Mouse (Mus musculus): ENCODE measurements around the gene Fgd3.

Gene Fgd3

DNA sequence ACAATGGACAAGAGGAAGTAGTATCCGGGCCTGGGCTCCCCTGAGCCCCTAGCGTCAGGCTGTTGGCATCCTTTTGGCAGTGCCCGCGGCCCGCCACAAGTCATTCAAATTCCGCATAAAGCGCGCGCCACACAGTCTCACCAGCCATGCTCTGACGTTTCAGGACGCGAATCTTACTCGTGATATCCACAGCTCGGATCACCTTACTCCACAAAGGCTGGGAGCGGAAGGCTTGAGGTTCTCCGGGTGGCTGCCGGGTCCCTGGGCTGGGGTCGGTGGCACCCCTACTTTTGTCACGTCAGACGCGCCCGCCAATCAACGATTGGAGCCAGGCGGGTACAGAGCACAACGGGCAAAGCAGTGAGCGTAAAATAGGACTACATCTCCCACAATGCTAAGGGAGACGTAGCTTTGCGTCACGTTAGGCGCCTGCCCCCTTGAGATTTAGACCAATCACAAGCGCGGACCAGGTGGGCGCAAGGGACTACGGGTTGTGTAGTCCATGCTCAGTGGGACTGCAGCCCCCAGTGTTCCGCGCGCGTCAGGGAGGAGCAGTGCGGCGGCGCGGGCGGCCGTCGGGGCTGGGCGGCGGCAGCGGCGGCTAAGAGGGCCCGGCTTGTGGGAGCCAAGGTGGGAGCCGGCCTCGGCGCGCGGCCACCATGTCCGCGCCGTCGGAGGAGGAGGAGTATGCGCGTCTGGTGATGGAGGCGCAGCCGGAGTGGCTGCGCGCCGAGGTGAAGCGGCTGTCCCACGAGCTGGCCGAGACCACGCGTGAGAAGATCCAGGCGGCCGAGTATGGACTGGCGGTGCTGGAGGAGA is 21.1 kb upstream of the Fgd3 start, which contains the start of gene Bicd2:
TSS of gene Bicd2 (plus strand) at position 574 of the 819 bp plus-strand sequence.
- DNase-seq (ENCODE audit: low read depth, low spot score) = peak; percentile 98

DNA sequence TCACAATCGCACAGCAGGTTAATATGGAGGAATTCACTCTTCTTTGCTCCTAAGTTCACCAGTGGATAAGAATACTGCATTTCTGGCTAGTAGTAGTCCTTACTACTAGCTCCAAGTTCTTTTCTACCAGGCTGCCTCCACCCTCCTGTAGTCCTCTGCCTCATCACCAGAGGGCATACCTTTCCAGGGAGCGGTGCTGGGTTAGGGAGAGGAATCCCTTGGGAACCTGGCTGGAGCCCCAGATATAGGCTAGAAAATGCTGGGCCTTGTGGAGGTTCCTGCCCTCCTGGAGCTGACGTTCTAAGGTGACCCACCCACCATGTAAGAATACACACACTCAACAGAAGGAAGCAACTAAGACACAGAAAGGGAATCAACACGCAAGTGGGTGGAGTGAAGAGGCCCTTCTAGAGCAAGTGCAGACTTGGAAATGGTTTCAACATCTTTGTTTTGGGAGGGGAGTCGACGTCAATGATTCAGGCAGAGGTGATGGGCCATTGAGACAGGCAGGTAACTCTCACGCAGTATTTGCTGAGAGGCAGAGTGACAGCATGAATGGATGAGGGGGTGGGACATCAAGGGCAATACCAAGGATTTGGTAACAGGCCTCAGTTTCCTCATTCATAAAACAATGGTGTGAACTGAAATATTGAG is 18.9 kb upstream of the Fgd3 start:
- no peak for DNase-seq (ENCODE audit: low read depth, low spot score)

DNA sequence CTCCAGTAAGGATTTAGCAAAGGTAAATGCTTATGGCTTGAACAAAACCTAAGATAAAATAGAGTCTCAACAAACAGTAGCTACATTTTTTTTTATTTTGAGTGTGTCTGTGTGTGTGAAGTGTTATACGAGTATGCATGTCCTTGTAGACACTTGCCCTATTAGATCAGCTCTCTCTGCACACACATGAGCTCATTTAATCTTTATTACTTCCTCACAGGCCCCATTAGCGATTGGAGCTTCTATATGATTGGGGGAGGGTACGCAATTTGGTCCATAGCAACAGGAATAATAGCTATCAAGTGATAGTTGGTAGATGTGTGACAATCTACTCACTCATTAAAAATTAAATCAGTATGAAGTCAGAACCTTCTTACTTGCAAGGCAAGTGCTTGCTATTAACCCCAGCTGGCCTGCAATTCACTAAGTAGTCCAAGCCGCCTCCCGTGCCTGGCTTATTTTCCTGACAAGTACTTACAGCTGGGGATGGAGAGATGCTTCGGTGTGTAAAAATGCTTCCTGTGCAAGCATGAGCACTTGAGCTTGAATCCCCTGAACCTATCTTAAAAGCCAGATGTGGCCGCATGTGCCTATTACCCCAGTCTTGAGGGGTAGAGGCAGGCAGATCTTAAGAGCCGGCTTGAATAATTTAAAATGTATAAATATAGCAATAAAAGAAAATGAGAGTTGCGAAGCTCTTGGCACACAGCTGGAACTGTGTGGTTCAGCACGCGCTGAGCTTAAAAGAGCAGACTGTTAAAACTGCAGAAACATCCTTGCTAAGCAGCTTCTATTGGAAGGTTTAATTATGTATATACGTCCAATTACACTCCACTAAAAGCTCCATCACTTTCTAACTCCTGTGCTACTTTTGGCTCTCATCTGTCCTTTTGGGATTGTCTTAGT is 15.2 kb upstream of the Fgd3 start:
- no peak for DNase-seq (ENCODE audit: low read depth, low spot score)

DNA sequence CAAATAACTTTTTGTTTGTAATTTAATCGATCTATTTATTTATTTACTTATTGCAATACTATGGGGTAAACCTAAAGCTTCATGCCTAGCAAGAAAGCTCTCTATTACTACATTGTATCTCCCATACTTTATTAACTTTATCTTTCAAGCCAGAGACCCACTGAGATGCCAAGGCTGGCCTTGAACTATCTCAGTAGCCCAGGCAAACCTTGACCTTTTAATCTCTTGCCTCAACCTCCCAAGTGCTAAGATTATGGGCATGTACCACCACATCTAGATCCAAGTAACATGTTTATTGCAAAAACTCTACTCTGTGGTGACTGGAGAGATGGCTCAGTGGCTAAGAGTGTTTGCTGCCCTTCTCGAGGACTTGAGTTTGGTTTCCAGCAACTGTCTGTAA is 13.1 kb upstream of the Fgd3 start:
- DNase-seq (ENCODE audit: low read depth, low spot score) = no peak

DNA sequence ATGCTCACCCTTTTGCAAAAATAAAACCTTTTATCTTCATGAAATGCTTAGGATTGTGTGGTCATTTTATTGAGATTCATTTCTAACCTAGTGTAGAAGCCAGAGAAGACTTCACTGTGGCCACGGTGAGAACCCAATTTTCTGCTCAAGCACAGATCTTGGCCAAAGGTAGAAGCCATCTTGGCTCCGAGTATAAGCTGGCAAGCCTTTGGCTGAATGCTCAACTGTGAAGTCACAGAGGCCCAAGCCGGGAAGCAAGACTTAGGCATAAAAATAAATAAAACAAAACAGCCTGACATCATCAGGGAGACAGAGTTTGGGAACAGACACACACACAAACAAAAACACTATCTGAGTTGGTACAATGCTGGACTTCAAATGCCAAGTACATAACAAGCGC is 8.0 kb upstream of the Fgd3 start:
- DNase-seq (ENCODE audit: low read depth, low spot score) = no peak

DNA sequence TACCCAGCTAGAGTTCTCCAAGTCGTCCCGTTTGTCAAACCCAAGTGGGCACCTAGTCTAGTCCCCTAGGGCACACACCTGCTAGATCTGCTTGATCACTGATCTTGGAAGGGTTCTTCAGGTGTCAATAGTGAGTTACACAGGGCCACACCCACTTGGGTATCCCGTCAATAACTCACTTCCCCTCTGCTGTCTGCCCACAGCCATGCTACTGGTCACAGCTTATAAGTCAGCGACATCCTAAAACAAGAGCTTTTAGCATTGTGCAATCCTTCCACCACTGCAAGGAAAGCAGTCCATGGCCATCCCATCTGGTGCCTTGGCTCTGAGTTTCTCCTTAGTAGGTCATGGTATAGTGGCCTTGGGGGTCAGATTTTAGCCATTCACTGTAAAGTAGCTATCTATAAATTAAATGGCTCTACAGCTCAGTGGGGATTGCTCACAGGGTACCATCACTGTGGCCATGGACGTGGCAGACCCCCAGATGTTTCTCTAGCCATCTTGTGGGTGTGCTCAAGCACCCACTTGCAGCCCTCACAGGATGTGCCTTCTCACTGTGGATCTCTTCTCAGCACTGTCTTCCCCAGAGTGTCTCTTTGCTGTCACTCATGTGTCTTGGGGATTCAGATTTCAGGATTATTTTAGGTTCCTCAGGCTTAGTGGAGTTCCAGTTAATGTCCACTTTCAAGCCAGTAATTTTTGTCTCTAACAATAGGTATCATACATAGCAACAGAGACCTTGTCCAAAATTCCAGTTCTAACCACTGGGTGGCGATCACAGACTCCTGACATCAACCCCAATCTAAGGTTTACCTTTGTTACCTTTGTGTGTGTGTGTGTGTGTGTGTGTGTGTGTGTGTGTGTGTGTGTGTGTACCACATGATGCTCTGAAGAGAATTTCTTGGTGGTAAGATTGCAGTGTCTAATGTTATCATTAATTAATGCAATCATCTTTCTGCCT is 6.4 kb upstream of the Fgd3 start:
- peak; percentile 77 for DNase-seq (ENCODE audit: low read depth, low spot score)

DNA sequence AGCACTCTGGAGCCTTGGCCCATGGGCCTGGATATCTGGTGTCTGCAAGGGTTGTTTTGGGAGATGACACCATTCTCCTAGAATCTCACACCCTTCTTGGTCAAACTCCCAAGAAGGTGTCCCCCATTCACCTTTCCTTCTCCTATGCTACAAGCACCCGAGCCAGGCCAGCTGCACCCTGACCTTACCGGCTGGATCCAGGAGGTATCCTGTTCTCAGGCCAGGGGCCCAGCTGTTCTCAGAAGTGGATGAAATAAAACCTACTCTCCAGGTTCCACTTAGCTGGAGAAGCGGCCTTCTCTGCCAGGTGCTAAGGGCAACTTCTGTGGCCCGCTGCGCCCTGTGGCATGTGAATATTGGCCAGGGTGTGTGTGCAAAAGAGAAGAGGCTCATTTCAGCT is 4.8 kb upstream of the Fgd3 start:
- no peak for DNase-seq (ENCODE audit: low read depth, low spot score)

DNA sequence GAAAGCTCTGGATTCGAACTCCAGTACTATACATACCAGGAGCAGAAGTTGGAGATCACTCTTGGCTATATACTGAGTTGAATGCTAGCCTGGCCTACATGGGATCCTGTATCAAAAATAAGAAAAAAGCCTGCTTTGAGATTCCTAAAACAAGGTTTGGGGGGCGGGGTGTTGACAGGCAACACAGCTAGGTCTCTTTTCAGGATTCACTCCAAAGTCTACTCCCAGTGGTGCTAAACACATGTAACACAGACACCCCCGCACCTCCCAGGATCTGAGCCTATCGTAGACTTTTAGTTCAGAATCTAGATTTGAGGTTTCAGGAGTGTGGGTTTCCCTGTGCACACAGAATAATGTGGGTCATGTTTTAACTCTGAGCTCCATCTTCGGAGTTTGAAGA is 2.6 kb upstream of the Fgd3 start:
- no peak for DNase-seq (ENCODE audit: low read depth, low spot score)

DNA sequence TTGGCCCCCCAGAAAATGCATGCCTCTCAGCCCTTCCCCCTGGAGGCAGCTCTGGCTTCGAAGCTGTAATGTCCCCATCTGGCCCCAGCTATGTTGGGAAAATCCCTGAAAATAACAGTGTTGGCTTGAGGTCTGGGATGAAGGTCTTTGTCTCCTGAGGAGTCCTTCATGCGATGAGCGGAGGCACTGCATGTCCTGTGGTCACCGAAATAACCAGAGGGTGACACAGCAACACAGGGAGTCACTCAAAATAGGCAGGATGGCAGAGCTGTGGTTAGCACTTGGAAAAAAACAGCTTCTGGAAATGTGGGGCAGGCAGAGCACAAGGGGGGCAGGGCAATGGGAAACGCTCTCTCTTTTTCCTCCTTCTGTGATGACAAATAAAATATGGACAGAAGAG is 2.1 kb upstream of the Fgd3 start:
- DNase-seq (ENCODE audit: low read depth, low spot score) = no peak

DNA sequence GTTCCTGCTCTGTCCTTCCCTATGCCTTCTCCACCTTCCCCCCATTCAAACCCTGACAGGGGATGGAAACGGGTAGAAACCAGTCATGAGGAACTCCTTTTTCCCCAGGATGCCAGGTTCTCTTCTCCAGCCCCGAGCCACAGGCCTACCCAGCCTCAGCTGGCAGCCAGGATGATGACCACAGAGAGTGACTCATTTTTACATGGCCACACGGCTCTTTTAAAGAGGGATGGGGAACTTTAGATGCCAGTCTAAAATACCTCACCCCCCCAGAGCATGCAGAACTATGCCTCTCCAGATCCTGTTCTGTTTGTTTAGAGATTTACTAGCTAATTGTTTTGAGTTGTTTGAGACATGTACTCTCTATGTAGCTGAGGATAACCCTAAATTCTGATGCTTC is 1.3 kb upstream of the Fgd3 start:
- DNase-seq (ENCODE audit: low read depth, low spot score) = no peak

DNA sequence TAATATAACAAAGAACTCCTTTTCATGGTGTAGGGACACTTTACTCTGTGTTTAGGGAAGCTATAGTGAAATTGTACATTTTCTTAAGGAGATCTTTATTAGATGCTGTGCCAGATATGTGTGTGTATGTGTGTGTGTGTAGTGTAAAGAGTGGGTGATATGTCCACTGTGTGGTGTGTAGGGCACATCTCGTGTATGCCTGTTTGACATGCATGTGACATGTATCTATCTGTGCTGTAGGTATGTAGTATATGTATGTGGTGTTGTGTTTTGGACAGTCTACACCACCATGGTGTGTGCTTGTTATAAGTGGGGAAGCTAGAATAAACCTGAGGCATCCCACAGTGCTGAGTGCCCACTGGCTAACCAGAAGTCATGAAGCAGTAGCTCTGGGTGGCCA is 403 bp upstream of the Fgd3 start:
- no peak for DNase-seq (ENCODE audit: low read depth, low spot score)

DNA sequence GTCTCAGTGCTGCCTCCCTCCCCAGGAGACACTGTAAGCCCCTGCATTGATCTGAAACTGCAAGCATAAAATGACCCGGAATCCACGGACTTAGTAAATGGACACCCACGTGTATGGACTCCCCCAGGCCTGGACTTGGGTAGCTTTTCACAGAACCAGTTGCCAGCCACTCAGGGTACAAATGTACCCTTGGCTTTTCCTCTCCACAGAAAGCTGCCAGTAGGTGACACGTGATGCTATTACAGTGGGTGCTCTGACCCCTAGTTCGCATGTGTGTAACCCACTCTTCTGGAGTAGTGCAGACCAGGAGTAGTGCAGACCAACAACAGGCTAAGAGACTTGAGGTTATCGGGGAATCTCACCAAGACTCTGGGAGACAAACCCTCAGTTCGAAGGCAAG is 2.2 kb downstream of the Fgd3 start:
- DNase-seq (ENCODE audit: low read depth, low spot score) = no peak

DNA sequence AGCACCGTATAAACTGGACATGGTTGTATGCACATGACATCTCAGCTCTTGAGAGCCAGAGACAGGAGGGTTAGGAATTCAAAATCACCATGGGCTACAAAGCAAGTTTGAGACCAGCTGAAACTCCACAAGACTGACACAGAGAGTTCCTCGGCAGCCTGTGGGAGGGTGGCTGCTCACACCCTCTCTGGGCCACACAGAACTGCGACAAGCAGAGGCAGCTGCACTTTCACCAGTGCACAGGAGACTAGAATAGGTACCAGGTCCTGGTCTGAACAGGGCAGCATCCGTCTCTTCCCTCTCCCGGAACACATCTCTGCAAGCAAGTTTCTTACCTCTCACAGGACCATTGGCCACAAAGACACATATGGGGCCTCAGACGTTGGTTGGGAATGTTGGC is 2.6 kb downstream of the Fgd3 start:
- no peak for DNase-seq (ENCODE audit: low read depth, low spot score)

DNA sequence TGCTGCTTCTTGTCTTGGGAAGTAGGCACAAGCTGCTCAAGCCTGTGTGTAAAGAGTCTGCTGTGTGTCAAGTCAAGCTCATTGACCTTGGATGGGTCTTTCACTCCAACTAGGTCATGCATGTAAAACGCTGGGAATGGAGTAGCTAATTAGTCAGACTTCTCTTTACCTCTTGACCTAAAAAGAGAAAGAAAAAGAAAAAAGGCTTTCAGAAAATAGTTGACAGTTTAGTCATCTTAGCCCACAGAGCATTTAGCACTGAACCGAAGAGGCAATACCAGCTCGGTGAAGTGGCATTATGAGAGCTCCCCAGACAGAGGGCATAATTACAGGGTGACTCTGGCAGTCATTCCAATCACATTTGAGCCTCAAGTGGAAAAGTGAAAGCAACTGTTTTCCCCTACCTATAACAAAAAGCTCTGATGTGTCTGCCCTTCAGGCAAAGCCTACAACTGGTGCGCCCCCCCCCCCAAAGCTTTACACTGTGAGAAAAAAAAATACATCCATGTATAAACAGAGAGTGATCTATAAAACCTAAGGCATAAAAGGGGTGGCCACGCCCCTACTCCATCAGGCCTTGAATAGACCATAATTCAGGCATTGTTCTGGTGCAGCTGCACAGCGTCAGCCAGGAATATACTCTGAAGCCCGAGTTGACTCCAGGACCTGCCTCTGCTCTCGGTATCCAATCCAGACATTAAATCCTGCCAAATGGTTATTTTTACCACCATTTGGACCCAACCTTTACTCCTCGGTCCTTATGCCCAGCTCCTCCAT is 3.5 kb downstream of the Fgd3 start:
- DNase-seq (ENCODE audit: low read depth, low spot score) = no peak

DNA sequence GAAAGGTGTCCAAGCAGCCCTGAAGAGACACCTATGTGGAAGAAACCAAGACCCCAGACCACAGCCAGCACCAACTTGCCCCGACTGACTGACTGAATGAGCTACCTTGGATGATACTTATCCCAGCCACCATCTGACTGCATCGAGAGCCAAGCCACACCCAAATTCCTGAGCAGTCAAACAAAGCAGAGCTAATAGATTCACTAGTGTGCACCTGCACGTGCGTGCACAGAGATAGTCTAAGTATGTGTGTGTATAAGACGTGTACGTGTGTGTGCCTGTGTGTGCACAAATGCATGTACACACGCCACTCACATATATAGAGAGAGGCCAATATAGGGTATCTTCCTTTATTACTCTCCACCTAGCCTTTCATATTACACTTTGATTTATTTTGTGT is 8.5 kb downstream of the Fgd3 start:
- DNase-seq (ENCODE audit: low read depth, low spot score) = no peak

DNA sequence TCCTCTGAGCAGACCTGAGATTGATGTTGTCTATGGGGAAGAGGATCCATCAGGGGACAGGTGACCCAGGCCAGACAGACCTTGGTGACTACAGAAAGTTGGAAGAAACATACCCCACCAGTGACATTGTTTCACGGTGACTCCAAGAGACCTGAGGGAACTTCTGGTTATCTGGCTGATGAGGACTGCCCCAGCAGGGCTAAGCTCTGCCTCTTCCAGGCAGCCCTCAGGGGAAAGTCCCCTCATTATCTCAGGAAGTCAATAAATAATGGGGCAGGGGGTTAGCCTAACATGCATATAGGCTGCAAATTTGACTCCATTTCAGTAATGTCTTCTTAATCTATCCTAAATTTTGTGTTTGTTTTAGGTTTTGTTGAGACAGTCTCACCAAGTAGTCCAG is 10.6 kb downstream of the Fgd3 start:
- no peak for DNase-seq (ENCODE audit: low read depth, low spot score)

DNA sequence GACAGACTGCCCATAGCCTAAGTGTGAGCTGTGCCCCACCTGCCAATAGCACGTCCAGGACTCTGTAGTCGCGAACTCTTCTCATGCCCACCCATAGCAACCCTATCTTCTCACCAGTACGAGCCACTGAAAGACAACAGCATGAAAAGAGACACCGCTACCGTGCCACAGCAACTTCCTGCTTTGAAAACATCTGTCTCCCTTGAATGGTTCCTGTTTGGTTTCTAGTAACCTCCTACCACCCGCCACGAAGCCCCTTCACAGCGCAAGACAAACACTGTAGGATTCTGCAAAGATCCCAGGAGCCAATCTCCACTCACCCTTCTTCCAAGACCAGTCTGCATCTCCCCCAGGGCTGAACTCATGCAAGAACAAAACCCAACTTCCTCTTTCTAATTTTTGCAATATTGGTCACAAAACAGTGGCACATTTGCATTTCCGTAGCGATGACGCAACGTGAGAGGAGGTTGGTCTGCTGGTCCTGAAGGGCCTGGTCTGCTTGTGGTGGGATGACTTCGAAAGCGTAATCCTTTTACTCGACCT is 11.2 kb downstream of the Fgd3 start:
- peak; percentile 84 for DNase-seq (ENCODE audit: low read depth, low spot score)

DNA sequence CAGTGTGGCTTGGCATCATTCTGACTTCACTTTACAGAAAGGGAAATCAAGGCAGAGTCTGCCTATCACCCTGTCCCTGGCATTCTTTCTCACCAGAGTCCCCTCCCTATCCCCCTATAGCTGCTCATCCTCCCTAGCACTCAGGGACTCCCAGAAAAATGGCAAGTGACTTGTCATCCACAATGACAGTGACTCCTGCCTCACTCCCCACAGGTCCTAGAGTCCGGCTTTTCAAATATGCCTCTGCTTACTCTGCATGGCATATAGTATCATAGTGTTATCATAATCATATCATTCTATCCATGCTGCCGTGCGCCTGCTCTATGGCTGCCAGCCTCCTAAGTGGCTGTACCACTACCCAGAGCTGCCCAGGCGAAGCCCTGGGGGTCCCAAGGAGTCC is 11.9 kb downstream of the Fgd3 start:
- peak; percentile 39 for DNase-seq (ENCODE audit: low read depth, low spot score)

DNA sequence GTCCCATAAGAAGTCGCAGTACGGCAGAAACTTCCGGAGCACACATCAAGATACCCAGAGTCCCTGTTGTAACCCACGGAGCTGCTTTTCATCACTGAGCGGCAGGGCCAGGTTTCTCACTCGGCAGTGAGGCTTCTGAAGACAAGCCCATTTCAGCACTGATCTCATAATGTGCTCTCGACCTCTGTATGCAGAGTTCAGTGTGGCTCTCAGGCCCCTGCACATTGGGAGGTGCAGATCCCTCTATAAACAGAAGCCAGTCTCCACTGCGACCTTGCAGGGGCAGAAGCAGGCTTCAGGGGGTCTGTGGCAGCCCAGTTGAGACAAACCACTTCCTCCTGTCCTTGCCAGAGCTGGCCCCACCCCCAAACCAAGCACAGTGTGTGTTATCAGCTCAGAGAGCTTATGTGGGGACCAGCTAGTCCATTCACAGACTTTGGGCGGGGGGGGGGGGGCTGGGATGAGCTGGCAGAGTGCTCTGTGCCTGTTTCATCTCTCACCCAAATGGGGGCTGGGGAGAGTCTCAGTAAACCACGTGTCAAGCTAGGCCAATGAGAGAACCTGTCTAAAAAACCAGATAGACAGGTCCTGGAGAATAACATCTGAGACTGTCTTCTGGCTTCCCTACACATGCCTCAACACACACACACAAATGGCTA is 12.7 kb downstream of the Fgd3 start:
- DNase-seq (ENCODE audit: low read depth, low spot score) = peak; percentile 87
